Mouse (Mus musculus) spleen, adult 2 months (tissue): Measurements from ENCODE around the gene Ankrd44. TPM values are rescaled to one million over a fixed set of nuclear protein-coding genes. Genes with fewer than 3 reads are reported as not detected.
A peak's percentile ranks its signal among the peaks of the same experiment; 100 is the strongest.

Experiments used
- DNase-seq, 2 experiments: peaks; one replicate each; pipeline versions ENCODE4 v3.0.0 to v3.0.0-alpha.2; 2012 to 2021; ENCODE audit warnings: low spot score in 2 of 2, low read depth in 1 of 2
- H3K27ac ChIP-seq: fragments of 200-500 bp; 2 replicates; pipeline ENCODE4 v1.5.1; 2012; ENCODE audit warnings: low read length, inconsistent platforms; ENCODE audit not compliant: insufficient read depth
- H3K27me3 ChIP-seq: fragments of 200-500 bp; 2 replicates; pipeline ENCODE4 v1.6.1; 2012; ENCODE audit warnings: mild to moderate bottlenecking, moderate library complexity, low read length, inconsistent platforms; ENCODE audit not compliant: control insufficient read depth, insufficient read depth
- H3K36me3 ChIP-seq: fragments of 200-500 bp; 2 replicates; pipeline ENCODE4 v1.6.1; 2012; ENCODE audit warnings: mild to moderate bottlenecking, low read length, inconsistent platforms; ENCODE audit not compliant: control insufficient read depth, insufficient read depth
- H3K4me1 ChIP-seq: fragments of 200-500 bp; 2 replicates; pipeline ENCODE4 v1.6.1; 2011; ENCODE audit warnings: inconsistent platforms; ENCODE audit not compliant: control insufficient read depth, insufficient read depth, insufficient read length
- H3K4me3 ChIP-seq: fragments of 200-500 bp; 2 replicates; pipeline ENCODE4 v1.5.1; 2011; ENCODE audit warnings: mild to moderate bottlenecking, inconsistent platforms; ENCODE audit not compliant: insufficient read depth, insufficient read length; ENCODE audit errors: extremely low read depth
- CTCF ChIP-seq: fragments of 200-500 bp; IDR thresholded peaks from 2 replicates; pipeline ENCODE4 v1.5.1; 2011; ENCODE audit warnings: mild to moderate bottlenecking, inconsistent platforms; ENCODE audit not compliant: insufficient read depth, insufficient read length, insufficient replicate concordance; ENCODE audit errors: extremely low read depth
- POLR2A ChIP-seq: fragments of 200-500 bp; IDR thresholded peaks from 2 replicates; pipeline ENCODE4 v1.6.1; 2011; ENCODE audit warnings: low read depth, low read length, inconsistent platforms
- WGBS: fragments of 180-500 bp; shearing (Covaris S2); methylation state at CpG from one replicate; pipeline ENCODE4 v1.1.7; 2018; 5-methylcytosine and 5-hydroxymethylcytosine counted together
- polyA plus RNA-seq: library from polyadenylated mRNA; depleted of rRNA; stranded (reverse); fragments of >200 nt; gene quantifications from 2 replicates; pipeline ENCODE4 v1.2.3, GENCODE M21; 2012

Ankrd44 gene
- polyA plus RNA-seq, 1 experiment: 43.1 TPM

DNA sequence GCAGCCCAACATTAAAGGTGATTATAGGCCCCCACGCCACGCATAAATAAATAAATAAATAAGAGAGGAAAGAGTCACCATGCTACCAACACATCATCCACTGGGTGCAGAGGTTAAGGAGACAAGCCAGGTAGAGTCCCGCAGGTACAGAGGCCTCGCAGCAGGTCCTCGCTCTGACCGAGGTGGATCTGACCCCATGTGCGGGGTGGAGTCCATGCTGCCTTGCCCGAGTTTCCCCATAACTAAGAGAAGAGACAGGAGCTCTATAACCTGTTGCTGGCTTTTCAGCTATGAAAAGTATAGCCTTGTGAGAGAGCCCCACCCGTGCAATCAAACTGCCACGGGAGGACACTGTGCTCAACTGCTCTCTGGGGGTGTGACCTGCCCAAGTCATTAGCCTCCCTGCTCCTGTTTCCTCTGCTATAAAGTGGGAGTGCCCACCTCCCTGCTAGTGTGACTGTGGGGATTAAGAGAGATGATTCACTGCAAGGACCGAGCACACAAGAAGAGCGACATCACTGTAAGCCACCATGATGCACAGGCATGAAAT, 4.1 kb downstream of the Ankrd44 start:
- H3K27ac ChIP-seq: peak overlapping the region; percentile 90
- no peak for DNase-seq
- 66% methylated on average over 12 of the region's 12 CpGs for WGBS
- peaks cover 34% of the 10 kb centered on the region for H3K4me1 ChIP-seq
- no peak overlapping the region for H3K4me3 ChIP-seq
- H3K27me3 ChIP-seq: no peaks in the 10 kb centered on the region
- TF ChIP-seq POLR2A: no peak
- TF ChIP-seq CTCF: no peak
- H3K36me3 ChIP-seq: no peaks in the 10 kb centered on the region

GRCm38 (mm10) chr1:54920132-54920531, 6.1 kb downstream of the Ankrd44 start:
- Histone ChIP-seq H3K36me3 (no peaks in the 10 kb centered on the region), H3K4me3 (no peak overlapping the region), H3K4me1 (peaks cover 41% of the 10 kb centered on the region), H3K27ac (no peak overlapping the region), H3K27me3 (no peaks in the 10 kb centered on the region)
- DNase-seq: no peak
- 52% methylated on average over 4 of the region's 4 CpGs for WGBS
- TF ChIP-seq POLR2A (no peak), CTCF (no peak)

GRCm38 (mm10) chr1:54916456-54916855, 9.7 kb downstream of the Ankrd44 start:
- Histone ChIP-seq H3K27me3 (no peaks in the 10 kb centered on the region), H3K4me3 (no peak overlapping the region), H3K36me3 (no peaks in the 10 kb centered on the region), H3K4me1 (peaks cover 45% of the 10 kb centered on the region), H3K27ac (peak overlapping the region; percentile 50)
- WGBS: 66% methylated on average over 4 of the region's 4 CpGs
- no peak for DNase-seq
- TF ChIP-seq POLR2A (no peak), CTCF (no peak)

GRCm38 (mm10) chr1:54914387-54914786, 11.8 kb downstream of the Ankrd44 start:
- Histone ChIP-seq H3K36me3 (no peaks in the 10 kb centered on the region), H3K4me1 (peaks cover 52% of the 10 kb centered on the region), H3K27me3 (no peaks in the 10 kb centered on the region), H3K4me3 (no peak overlapping the region), H3K27ac (peak overlapping the region; percentile 60; the same call in 1 of the 2 replicates)
- WGBS: 1% methylated on average over 9 of the region's 9 CpGs
- TF ChIP-seq POLR2A (no peak), CTCF (no peak)
- DNase-seq: peak in 1 of 2 experiments; percentile 74

DNA sequence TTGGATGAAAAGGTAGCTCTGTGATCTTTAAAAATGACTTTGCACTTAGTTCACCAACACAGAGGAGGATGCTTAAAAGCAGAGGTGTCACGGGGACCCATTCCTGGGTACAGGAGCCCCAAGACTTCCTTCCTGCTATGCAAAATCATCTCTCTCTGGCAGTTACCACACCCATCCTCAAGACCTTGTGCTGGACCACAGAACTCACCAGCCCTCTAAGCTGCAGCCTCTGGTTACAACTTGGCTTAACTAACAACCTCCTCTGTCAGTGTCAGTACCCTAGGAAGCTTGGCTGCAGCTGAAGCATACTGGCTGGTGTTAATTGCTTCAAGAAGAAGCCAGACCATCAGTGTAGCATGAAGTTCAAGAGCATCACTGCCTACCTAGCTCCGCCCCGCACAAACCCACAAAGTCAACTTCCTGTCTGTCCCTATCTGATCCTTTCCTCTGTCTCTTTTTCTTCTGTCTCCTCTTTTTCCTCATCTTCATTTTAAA, 12.8 kb downstream of the Ankrd44 start:
- Histone ChIP-seq H3K27me3 (no peaks in the 10 kb centered on the region), H3K4me1 (peaks cover 53% of the 10 kb centered on the region), H3K4me3 (no peak overlapping the region), H3K27ac (peak overlapping the region; percentile 69), H3K36me3 (no peaks in the 10 kb centered on the region)
- WGBS: 13% methylated on average over 3 of the region's 3 CpGs
- DNase-seq: peak; percentile 70 to 75
- TF ChIP-seq CTCF: no peak
- peak; percentile 15; the same call in 1 of the 2 replicates for TF ChIP-seq POLR2A

GRCm38 (mm10) chr1:54913063-54913335, 13.2 kb downstream of the Ankrd44 start:
- TF ChIP-seq CTCF: no peak
- TF ChIP-seq POLR2A: no peak
- no peak overlapping the region for H3K4me3 ChIP-seq
- DNase-seq: no peak

GRCm38 (mm10) chr1:54912290-54913062, 13.7 kb downstream of the Ankrd44 start:
- no peak for DNase-seq
- Histone ChIP-seq H3K27me3 (no peaks in the 10 kb centered on the region), H3K27ac (peak overlapping the region; percentile 79), H3K36me3 (no peaks in the 10 kb centered on the region), H3K4me3 (no peak overlapping the region), H3K4me1 (peaks cover 57% of the 10 kb centered on the region)
- TF ChIP-seq POLR2A (no peak), CTCF (no peak)
- 16% methylated on average over 7 of the region's 7 CpGs for WGBS

More at GRCm38 (mm10) chr1:54913063-54913335, 13.2 kb downstream of the Ankrd44 start:
- Histone ChIP-seq H3K27ac (peak overlapping the region; percentile 79), H3K4me1 (peaks cover 53% of the 10 kb centered on the region), H3K27me3 (no peaks in the 10 kb centered on the region), H3K36me3 (no peaks in the 10 kb centered on the region)
